Mouse (Mus musculus) embryonic facial prominence, embryonic 12.5 days (tissue): ENCODE measurements around the gene Umad1. TPM values are rescaled to one million over a fixed set of nuclear protein-coding genes. Genes with fewer than 3 reads are reported as not detected.
A peak's percentile ranks its signal among the peaks of the same experiment; 100 is the strongest.

ENCODE experiments used
- ATAC-seq: fragments of 200-750 bp; cut with Nextera tagmentation; 2 replicates; pipeline ENCODE4 v1.8.0; 2017; ENCODE audit not compliant: insufficient number of reproducible peaks, insufficient read depth, low FRiP score, low TSS enrichment
- H3K27ac ChIP-seq: fragments of 300-500 bp; sonication (generic); 2 replicates; pipeline ENCODE4 v1.5.1; 2016; ENCODE audit warnings: mild to moderate bottlenecking
- H3K27me3 ChIP-seq: fragments of 300-500 bp; sonication (generic); 2 replicates; pipeline ENCODE4 v1.6.1; 2016; ENCODE audit warnings: mild to moderate bottlenecking, moderate library complexity
- H3K36me3 ChIP-seq: fragments of 300-500 bp; sonication (generic); 2 replicates; pipeline ENCODE4 v1.6.1; 2016; ENCODE audit warnings: mild to moderate bottlenecking
- H3K4me1 ChIP-seq: fragments of 300-500 bp; sonication (generic); 2 replicates; pipeline ENCODE4 v1.6.1; 2016
- H3K4me2 ChIP-seq: fragments of 300-500 bp; sonication (generic); replicated peaks from 2 replicates; pipeline ENCODE4 v1.6.1; 2016; ENCODE audit warnings: mild to moderate bottlenecking, moderate library complexity
- H3K4me3 ChIP-seq: fragments of 300-500 bp; sonication (generic); 2 replicates; pipeline ENCODE4 v1.5.1; 2016; ENCODE audit warnings: mild to moderate bottlenecking
- H3K9ac ChIP-seq: fragments of 300-500 bp; sonication (generic); 2 replicates; pipeline ENCODE4 v1.6.1; 2016; ENCODE audit warnings: mild to moderate bottlenecking, moderate library complexity
- H3K9me3 ChIP-seq: fragments of 300-500 bp; sonication (generic); 2 replicates; pipeline ENCODE4 v1.6.1; 2016; ENCODE audit warnings: mild to moderate bottlenecking, moderate library complexity
- WGBS: fragments of 180-500 bp; shearing (Covaris S2); methylation state at CpG from one replicate; pipeline ENCODE4 v1.1.7; 2016; 5-methylcytosine and 5-hydroxymethylcytosine counted together
- polyA plus RNA-seq: library from polyadenylated mRNA; unstranded; fragments of >200 nt; fragmentation: Nextera tagmentation; extraction: Ambion mirVana; gene quantifications from 2 replicates; pipeline ENCODE4 v1.2.1, GENCODE M21; 2016

Gene Umad1
- polyA plus RNA-seq, 1 experiment from 2014 or later = 20.2 TPM

GRCm38 (mm10) chr6:8352533-8353168, 93.6 kb downstream of the Umad1 start:
- Histone ChIP-seq H3K4me2 (peak overlapping the region; percentile 18), H3K4me1 (peaks cover 20% of the 10 kb centered on the region)

GRCm38 (mm10) chr6:8353461-8353860, 94.4 kb downstream of the Umad1 start:
- 74% methylated on average over 4 of the region's 4 CpGs for WGBS
- Histone ChIP-seq H3K4me1 (peaks cover 20% of the 10 kb centered on the region), H3K27ac (0 out of 2 replicates have a peak overlapping the region, but pooled peaks have one; percentile 30), H3K27me3 (no peaks in the 10 kb centered on the region), H3K36me3 (no peaks in the 10 kb centered on the region), H3K4me2 (0 out of 2 replicates have a peak overlapping the region, but pooled peaks have one; percentile 18), H3K4me3 (no peak overlapping the region), H3K9me3 (no peaks in the 10 kb centered on the region), H3K9ac (no peak overlapping the region)
- ATAC-seq = no peak

More at GRCm38 (mm10) chr6:8352533-8353168, 93.6 kb downstream of the Umad1 start:
- Histone ChIP-seq H3K27ac (peak overlapping the region; percentile 19; the same call in 1 of the 2 replicates), H3K9ac (no peak overlapping the region), H3K36me3 (no peaks in the 10 kb centered on the region), H3K9me3 (no peaks in the 10 kb centered on the region), H3K4me3 (no peak overlapping the region), H3K27me3 (no peaks in the 10 kb centered on the region)
- 0 out of 2 replicates have a peak, but pooled peaks have one; percentile 56 for ATAC-seq
- 37% methylated on average over 12 of the region's 12 CpGs for WGBS

- Histone ChIP-seq H3K36me3 (no peaks in the 10 kb centered on the region), H3K4me2 (no peak overlapping the region), H3K27ac (no peak overlapping the region), H3K9me3 (no peaks in the 10 kb centered on the region), H3K4me1 (peaks cover 20% of the 10 kb centered on the region), H3K27me3 (no peaks in the 10 kb centered on the region), H3K4me3 (no peak overlapping the region), H3K9ac (no peak overlapping the region)
- ATAC-seq = no peak
- WGBS = 81% methylated on average over 4 of the region's 4 CpGs
These were observed 95.8 kb downstream of the Umad1 start for GRCm38 (mm10) chr6:8354846-8355245.

GRCm38 (mm10) chr6:8358232-8358631, 99.1 kb downstream of the Umad1 start:
- Histone ChIP-seq H3K36me3 (no peaks in the 10 kb centered on the region), H3K4me3 (no peak overlapping the region), H3K9ac (no peak overlapping the region), H3K4me1 (peaks cover 9% of the 10 kb centered on the region; the same call in 1 of the 2 replicates), H3K27ac (no peak overlapping the region), H3K9me3 (no peaks in the 10 kb centered on the region), H3K4me2 (no peak overlapping the region), H3K27me3 (no peaks in the 10 kb centered on the region)
- no peak for ATAC-seq
- WGBS = 68% methylated on average over 2 of the region's 2 CpGs

GRCm38 (mm10) chr6:8358782-8359181, 99.7 kb downstream of the Umad1 start:
- WGBS = 52% methylated on average over 2 of the region's 2 CpGs
- Histone ChIP-seq H3K9me3 (no peaks in the 10 kb centered on the region), H3K4me1 (peaks cover 3% of the 10 kb centered on the region; the same call in 1 of the 2 replicates), H3K9ac (no peak overlapping the region), H3K4me2 (no peak overlapping the region), H3K36me3 (no peaks in the 10 kb centered on the region), H3K27ac (no peak overlapping the region), H3K4me3 (no peak overlapping the region), H3K27me3 (no peaks in the 10 kb centered on the region)
- ATAC-seq = no peak

GRCm38 (mm10) chr6:8360805-8361204, 101.7 kb downstream of the Umad1 start:
- Histone ChIP-seq H3K4me3 (no peak overlapping the region), H3K4me1 (no peaks in the 10 kb centered on the region), H3K9ac (no peak overlapping the region), H3K36me3 (no peaks in the 10 kb centered on the region), H3K27me3 (no peaks in the 10 kb centered on the region), H3K9me3 (no peaks in the 10 kb centered on the region), H3K27ac (no peak overlapping the region), H3K4me2 (no peak overlapping the region)
- 89% methylated on average over 7 of the region's 7 CpGs for WGBS
- ATAC-seq = no peak

GRCm38 (mm10) chr6:8364033-8364756, 105.1 kb downstream of the Umad1 start:
- Histone ChIP-seq H3K27ac (no peak overlapping the region), H3K4me2 (no peak overlapping the region), H3K4me3 (no peak overlapping the region), H3K9me3 (no peaks in the 10 kb centered on the region), H3K36me3 (no peaks in the 10 kb centered on the region), H3K27me3 (no peaks in the 10 kb centered on the region), H3K4me1 (no peaks in the 10 kb centered on the region), H3K9ac (no peak overlapping the region)
- ATAC-seq = no peak
- 72% methylated on average over 12 of the region's 12 CpGs for WGBS

GRCm38 (mm10) chr6:8364757-8365150, 105.7 kb downstream of the Umad1 start:
- no peaks in the 10 kb centered on the region for H3K4me1 ChIP-seq
- no peaks in the 10 kb centered on the region for H3K9me3 ChIP-seq
- no peak overlapping the region for H3K27ac ChIP-seq
- 86% methylated on average over 11 of the region's 11 CpGs for WGBS
- no peak overlapping the region for H3K4me2 ChIP-seq
- H3K36me3 ChIP-seq = no peaks in the 10 kb centered on the region
- no peak overlapping the region for H3K9ac ChIP-seq
- no peak overlapping the region for H3K4me3 ChIP-seq
- no peak for ATAC-seq
- no peaks in the 10 kb centered on the region for H3K27me3 ChIP-seq

GRCm38 (mm10) chr6:8367675-8368074, 108.6 kb downstream of the Umad1 start:
- H3K27ac ChIP-seq = no peak overlapping the region
- no peak for ATAC-seq
- no peak overlapping the region for H3K9ac ChIP-seq
- H3K27me3 ChIP-seq = no peaks in the 10 kb centered on the region
- H3K36me3 ChIP-seq = no peaks in the 10 kb centered on the region
- no peak overlapping the region for H3K4me3 ChIP-seq
- no peaks in the 10 kb centered on the region for H3K4me1 ChIP-seq
- H3K4me2 ChIP-seq = no peak overlapping the region
- 94% methylated on average over 4 of the region's 4 CpGs for WGBS
- H3K9me3 ChIP-seq = no peaks in the 10 kb centered on the region

- ATAC-seq = no peak
- no peaks in the 10 kb centered on the region for H3K36me3 ChIP-seq
- H3K9me3 ChIP-seq = no peaks in the 10 kb centered on the region
- no peaks in the 10 kb centered on the region for H3K4me1 ChIP-seq
- WGBS = 78% methylated on average over 2 of the region's 2 CpGs
- H3K4me3 ChIP-seq = no peak overlapping the region
- no peaks in the 10 kb centered on the region for H3K27me3 ChIP-seq
- no peak overlapping the region for H3K9ac ChIP-seq
- no peak overlapping the region for H3K27ac ChIP-seq
- no peak overlapping the region for H3K4me2 ChIP-seq
These were observed 109.2 kb downstream of the Umad1 start for GRCm38 (mm10) chr6:8368198-8368864.

GRCm38 (mm10) chr6:8370624-8371023, 111.5 kb downstream of the Umad1 start:
- Histone ChIP-seq H3K4me3 (no peak overlapping the region), H3K4me2 (no peak overlapping the region), H3K9me3 (no peaks in the 10 kb centered on the region), H3K9ac (no peak overlapping the region), H3K27me3 (no peaks in the 10 kb centered on the region), H3K27ac (no peak overlapping the region), H3K36me3 (no peaks in the 10 kb centered on the region), H3K4me1 (no peaks in the 10 kb centered on the region)
- WGBS = 85% methylated on average over 3 of the region's 3 CpGs
- ATAC-seq = no peak

- H3K27me3 ChIP-seq = no peaks in the 10 kb centered on the region
- H3K4me3 ChIP-seq = no peak overlapping the region
- ATAC-seq = no peak
- H3K27ac ChIP-seq = no peak overlapping the region
- no peak overlapping the region for H3K9ac ChIP-seq
- H3K9me3 ChIP-seq = no peaks in the 10 kb centered on the region
- H3K36me3 ChIP-seq = no peaks in the 10 kb centered on the region
- no peaks in the 10 kb centered on the region for H3K4me1 ChIP-seq
- 58% methylated on average over 2 of the region's 2 CpGs for WGBS
- H3K4me2 ChIP-seq = no peak overlapping the region
These were observed 114.0 kb downstream of the Umad1 start for GRCm38 (mm10) chr6:8373051-8373450.
